Mouse (Mus musculus): ENCODE results near the gene Phf23.
"Not testable (repeated sequence)": the region's sequence is repeated elsewhere in the genome, so short reads cannot be mapped to it uniquely, and the experiment has no call there.

Phf23 gene

DNA sequence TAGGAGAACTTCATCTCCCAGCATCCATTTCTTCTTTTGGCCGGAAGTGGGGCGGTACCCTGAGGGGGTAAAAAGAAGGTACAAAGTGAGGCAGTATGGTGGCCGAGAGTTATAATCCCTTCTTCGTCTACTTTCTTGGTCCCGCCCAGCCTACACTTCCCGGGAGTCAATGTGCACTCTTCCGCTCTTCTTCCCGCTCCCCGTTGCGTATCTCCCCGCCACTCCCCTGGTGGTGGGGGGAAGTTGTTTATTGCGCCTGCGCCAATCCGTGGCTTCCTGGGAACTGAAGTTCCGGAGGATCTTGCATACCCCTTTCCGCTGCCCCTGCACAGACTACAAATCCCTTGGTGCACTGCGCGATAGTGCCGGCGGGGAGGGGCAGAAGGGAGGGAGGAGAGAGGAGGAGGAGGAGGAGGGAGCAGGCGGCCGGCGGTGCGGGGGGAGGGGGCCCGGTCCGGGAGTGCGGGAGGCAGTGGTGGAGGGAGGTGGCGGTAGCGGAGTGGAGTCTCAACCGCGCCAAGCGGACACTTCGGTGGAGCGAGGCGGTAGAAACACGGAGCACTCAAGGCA, at the start of gene Phf23:
TSS of gene Phf23 (plus strand) at position 387 of the 570 bp plus-strand sequence.
- DNase-seq = peak; percentile 97

DNA sequence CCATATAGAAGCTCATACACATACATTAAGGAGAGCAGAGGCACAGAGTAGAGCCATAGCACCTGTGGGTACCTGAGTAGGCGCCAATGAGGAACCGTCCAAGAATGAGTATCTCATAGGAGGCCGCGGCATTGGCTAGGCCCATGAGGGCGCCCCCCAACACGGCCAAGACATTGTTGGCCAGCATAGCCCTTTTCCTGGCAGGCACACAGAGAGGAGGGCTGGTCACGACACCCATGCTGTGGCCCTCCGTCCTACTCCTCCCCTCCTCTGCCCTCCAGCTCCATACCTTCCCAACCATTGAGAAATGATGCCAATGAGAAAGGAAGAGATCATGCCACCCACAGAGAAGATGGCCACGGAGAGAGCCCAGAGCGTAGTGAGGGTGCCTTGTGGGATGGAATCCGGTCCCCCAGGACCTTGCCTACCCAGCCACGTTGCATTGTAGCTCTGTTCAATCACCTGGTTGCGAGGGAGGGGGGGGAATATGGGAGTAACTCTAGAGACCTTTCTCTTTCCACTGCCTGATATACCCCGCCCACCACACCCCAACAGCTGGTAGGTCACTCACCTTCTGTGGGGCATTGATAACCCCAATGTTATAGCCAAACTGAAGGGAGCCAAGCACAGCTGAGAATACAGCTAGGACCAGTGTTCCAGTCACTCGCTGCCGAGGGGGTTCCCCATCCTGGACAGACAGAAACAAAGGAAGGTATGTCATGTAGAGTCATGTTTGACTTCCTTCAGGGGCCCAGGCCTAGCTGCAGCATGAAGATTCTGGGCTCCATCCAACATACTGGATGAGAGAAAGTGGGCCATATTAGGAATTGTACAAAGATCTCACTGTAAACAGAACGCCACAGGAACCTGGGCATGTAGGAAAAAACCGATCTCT, 49.3 kb upstream of the Phf23 start:
- peak in 1 of 2 experiments; percentile 31 for DNase-seq

DNA sequence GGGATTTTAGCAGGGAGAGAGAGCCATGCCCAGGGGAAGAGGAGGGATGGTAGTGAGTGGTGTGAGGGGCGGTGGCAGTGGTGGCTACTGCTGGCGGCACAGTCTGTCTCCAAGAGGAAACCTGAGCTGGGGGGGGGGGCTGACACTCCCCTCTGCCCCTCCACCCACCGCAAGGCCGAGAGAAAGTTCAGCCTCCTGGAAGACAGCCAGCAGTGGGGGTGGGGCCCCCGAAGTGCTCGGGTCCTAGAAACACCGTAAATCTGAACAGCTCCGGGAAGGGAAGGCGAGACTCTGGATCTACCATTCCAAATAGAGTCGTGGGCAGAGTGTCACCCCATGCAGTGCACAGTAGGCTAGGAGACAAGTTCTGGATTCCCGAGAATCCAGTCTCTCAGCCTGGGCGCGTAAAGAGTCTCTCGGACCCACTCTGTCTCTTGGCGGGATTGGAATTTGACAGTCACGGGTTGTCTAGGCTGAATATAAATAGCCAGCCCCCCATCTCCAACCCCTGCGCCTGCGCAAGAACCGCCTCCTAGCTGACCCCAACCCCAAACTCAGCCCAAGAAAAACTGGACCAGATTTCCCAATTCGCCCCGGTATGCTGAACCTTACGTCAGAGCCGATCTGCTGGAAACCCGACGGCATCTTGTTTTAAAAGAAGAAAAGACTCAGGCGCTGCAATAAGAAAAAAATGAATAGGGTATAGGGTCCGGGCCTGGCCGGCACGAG, 48.1 kb upstream of the Phf23 start:
- DNase-seq = peak in 1 of 2 experiments; percentile 57

DNA sequence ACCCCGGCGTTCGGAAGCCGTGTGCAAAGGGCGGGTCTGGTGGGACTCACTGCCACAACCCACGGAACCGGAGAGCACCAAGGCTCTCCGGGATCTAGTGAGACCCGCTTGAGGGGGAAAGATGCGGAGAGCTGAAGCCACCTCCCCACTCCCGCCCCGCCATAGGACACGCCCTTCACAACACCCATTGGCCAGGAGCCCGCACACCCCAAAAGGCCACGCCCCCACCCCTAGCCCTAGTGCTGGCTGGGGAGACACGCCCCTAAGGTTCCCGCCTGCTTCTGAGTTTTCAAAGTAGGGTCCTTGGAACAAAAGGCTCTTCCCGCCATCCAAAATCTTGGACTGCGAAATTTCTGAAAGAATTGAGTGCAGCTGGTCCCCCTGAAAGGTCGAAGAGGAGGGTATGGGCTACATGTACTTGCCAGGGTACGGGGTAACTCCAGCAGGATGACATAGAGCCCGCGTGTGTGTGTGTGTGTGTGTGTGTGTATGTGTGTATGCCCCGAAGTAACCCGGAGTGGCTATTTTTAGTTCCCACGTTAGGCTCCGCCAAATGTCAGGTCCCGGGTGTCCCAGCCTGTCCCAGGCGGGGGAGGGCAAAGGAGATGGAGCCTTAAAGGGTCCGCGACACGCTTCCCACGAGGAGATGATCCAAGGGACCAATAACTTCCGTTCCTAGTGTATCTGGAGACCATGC, 47.4 kb upstream of the Phf23 start, which contains the start of gene Slc2a4:
TSS of gene Slc2a4 (minus strand) at position 123 of the 697 bp plus-strand sequence.
- DNase-seq = peak; percentile 82 to 92

DNA sequence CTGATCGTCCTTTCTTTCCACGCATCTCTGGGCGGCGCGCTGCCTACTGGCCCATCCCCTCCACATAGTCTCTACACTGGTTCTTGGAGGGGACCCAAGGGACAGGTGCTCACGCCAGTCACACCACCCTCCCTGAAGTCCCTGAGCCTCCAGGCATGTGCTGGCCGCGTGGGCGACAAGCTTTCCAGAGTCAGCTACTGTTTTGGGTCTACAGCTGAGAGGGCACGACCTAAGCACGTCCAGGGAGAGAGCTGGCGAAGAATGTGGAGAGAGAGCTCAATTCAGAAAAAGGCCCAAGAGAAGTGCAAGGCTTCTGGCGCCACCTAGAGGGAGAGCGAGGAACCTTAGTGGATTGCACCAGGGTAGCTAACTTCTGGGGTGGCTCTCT, 46.8 kb upstream of the Phf23 start:
- peak; percentile 90 to 95 for DNase-seq

DNA sequence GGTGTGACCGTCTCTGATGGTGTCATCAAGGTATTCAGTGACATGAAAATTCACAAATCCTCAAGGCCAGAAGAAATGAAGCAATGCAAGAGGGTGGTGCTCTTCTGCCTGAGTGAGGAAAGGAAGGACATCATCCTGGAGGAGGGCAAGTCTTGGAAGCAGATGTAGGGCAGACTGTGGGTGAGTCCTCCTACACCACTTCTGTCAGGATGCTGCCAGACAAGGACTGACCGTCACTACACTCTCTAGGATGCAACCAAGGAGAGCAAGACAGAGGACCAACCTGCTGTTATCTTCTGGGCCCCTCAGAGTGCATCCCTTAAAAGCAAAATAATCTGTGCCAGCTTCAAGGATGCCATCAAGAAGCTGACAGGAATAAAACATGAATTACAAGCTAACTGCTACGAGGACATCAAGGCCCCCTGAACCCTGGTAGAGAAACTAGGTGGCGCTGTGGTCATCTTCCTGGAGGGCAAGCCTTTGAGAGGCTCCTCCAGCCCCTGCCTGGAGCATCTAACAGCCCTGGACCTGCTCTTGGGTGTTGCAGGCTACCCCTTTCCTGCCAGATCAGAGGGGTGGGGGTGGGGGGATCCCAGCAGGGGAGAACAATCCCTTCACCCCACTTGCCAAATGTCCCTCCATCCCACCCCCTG, 44.6 kb upstream of the Phf23 start:
- peak in 1 of 2 experiments; percentile 48 for DNase-seq

DNA sequence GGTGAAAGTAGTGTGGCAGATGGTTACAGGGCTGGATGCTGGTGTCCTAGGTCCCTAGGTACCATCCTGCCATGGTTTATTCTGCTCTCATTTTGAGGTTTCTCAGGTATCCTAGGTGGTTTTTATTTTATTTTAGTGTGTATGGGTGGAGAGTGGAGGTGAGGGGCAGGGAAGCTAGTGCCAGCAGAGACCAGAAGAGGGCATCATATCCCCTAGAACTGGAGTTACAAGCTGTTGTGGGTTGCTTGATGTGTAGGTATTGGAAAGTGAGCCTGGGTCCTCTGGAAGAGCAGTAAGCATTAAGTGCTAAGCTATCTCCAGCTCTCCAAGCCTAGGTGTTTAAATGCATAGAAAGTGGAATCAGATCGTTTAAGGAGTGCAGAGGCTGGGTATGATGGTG, 43.3 kb upstream of the Phf23 start:
- no peak for DNase-seq

DNA sequence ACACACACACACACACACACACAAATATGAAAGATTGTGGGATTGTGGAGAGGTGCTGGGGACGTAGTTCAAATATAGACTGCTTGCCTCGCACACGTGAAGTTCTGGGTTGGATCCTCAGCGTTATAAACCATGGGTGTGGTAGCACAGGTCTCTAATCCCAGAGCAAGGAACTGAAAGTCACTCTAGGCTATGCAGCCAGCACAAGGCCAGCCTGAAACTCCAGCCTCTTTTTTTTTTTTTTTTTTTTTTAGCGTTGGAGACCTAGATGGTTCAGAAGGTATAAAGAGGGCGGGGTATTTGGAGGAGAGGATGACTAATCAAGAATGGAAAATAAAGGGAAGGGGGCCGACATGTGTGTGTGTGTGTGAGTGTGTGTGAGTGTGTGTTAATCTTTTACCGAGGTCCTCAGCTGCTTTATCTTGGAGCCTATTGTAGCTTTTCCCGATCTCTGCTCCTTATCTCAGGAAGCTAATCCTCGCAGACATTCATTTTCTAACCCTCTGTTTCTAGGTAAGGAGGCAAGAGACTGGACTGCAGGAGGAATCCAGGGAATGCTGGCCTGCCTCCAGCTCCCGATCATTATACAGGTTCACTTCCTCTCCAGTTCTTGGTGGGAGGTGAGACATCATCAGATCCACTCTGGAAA, 42.2 kb upstream of the Phf23 start:
- DNase-seq = no peak

DNA sequence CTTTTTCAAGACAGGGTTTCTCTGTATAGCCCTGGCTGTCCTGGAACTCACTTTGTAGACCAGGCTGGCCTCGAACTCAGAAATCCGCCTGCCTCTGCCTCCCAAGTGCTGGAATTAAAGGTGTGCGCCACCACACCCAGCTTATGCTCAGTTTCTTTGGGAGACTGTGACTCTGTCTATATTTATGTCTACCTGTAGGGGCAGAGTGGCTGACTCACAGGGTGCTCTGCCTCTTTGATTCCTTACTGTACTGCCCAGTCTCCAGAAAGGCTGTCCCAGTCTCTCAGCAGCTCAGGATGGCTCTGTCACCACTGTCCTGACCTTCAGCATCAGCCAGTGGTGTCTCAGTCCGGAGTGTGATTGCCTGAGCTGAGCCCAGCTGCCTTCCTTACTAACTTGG, 40.0 kb upstream of the Phf23 start:
- DNase-seq = not testable (repeated sequence)

DNA sequence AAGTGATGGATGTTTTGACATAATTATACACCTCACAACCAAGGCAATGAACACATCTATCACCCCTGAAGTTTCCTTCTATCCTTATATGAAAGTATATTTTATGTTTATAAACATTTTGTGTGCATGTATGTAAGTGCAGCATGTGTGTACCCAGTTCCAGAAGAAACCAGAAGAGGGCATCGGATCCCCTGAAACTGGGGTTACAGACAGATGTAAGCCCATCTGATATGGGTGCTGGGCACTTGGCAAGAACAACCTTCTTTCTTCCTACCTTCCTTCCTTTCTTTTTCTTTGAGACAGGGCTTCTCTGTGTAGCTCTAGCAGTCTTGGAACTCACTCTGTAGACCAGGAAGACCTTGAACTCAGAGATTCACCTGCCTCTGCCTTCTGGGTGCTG, 39.4 kb upstream of the Phf23 start:
- DNase-seq = no peak

DNA sequence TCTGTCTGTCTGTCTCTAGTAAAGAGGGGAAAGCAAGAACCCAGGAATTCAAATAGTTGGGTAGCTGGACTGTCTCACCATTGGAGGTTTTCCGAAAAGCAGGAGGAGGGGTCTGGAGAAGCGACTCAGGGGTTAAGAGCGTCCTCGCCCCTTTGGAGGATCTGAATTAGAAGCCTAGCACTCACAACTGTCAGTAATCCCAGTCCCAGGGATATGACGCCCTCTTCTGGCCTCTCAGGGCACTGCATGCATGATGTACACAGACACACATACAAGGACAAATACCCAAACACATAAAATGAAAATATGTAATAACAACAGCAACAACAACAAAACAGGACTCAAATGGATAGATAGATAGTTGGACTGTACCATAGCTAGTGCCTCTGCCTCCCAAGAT, 35.0 kb upstream of the Phf23 start:
- peak in 1 of 2 experiments; percentile 63 for DNase-seq

DNA sequence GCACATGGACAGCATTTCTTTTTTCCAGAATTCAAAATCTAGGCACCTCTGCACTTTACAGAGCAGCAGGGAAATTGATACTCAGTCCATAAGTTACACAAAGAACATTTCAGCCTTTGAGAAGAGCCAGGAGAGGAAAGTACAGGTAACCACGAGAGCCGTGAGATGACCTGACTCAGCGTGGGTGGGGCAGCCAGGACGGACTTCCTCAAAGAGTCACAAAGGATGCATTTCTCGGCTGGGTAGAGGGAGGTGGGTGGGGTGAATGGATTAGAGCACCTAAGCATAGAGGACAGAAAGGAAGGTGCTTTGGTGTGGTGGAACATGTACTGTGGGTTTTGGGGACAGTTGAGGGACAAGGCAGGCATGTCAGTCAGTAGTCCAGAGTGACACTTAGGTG, 33.7 kb upstream of the Phf23 start:
- no peak for DNase-seq

DNA sequence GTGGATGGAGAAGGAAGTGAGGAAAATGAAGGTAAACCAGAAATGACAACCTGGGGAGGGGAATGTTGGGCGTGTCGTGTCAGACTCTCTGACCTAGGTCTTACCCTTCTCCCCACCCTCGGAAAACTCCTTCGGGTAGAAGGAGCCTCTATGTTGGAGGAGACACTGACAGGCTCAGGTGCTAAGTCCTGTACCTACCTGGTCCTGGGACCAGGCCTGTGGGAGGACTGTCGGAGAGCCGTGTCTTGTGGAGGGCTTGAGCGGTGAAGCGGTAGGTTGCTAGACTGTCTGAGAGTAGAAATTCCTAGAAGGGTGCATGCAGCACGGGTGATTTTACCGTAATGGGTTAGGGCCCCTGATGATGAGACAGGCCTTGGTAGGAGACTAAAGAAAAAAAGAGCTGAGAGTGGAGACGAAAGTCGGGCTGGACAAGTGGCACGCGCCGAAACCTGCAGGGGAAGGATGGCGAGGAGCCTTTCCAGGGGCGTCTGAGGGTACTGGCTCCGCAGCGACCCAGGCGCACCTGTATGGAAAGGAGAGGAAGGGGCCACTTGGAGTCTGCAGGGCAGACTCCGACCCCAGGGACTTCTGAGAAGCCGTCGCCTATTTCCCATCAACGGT, 30.8 kb upstream of the Phf23 start, which contains the start of gene Cldn7:
TSS of gene Cldn7 (plus strand) at position 130 of the 621 bp plus-strand sequence.
- no peak for DNase-seq

DNA sequence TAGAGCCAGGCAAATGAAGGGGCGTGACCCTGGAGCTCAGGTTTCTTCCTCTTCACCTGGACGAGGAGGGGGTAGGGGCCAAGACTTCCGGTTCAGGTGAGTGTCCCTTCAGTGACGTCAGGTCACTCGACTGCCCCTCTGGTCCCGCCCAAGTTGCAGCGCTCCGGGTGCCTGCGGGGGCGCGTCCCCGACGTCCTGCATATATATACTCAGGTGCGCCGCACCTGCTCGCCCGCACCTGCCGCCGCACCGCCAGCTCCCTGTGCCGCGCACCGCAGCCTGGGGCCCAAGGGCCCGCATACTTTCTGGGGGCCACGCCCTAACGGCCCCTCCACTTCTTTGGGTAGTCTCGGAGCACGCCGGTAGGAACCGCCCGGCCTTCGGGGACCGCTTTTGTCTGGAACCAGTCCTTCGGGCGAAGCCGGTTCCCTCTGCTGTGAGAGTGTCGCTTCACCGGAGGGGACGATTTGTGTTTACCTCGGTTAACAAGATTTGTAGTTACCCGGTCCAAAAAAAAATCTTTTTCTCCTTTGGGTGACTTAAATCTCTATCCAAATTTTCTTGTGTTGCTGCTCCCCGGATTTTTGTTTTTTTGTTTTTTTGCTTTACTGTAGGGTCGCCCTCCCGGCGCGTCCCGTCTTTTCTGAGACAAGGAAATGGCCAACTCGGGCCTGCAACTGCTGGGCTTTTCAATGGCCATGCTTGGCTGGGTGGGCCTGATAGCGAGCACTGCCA, 30.1 kb upstream of the Phf23 start:
- DNase-seq = no peak

DNA sequence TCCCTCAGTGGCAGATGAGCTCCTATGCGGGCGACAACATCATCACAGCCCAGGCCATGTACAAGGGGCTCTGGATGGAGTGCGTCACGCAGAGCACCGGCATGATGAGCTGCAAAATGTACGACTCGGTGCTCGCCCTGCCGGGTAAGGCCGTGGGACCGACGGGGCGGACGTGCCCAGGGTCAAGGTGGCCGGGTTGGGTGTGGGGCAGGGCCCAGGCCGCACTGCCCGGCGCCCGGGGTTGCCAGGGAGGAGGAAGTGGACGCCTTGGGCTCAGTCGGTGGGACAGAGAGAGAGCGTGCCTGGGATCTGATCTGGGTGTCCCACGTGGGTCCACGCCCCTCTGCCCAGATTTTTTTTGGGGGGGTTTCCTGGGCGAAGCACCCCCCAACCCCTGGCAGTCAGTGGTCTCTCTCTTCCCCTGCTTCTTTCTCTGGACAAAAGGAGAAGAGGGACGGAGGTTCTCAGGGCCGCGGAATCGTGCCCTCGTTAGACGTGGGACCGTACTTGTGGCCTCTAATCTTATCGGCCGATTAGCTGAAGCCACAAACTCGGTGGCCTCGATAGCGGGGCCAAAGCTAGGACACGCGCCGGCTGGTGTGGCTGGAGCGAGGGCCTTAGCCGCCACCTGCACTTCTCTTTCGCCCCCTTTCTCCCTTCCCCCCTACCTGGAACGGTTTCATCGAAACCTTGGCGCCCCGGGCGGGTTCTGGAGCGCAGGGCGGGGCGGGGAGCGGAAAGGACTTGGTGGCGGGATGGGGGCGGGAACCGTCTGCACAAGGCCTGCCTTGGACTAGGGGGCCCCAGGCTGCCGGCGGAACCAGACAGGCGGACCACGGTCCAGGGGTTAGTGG, 29.3 kb upstream of the Phf23 start:
- DNase-seq = peak in 1 of 2 experiments; percentile 38

DNA sequence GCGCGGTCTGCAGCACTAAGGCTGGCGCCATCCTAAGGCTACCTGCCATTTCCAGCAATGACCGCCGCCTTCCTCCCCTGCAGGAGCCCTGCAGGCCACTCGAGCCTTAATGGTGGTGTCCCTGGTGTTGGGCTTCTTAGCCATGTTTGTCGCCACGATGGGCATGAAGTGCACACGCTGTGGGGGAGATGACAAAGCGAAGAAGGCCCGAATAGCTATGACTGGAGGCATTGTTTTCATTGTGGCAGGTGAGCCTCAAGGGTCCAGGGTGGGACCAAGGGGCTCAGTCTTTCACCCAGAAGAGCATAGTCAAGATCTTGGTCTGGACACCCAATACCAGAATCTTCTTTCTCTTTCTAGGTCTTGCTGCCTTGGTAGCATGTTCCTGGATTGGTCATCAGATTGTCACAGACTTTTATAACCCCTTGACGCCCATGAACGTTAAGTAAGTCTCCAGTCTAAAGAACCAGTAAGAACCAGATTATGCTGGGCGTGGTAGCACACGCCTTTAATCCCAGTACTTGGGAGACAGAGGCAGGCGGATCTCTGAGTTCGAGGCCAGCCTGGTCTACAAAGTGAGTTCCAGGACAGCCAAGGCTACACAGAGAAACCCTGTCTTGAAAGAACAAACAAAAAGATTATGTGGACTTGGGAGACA, 28.6 kb upstream of the Phf23 start:
- no peak for DNase-seq

DNA sequence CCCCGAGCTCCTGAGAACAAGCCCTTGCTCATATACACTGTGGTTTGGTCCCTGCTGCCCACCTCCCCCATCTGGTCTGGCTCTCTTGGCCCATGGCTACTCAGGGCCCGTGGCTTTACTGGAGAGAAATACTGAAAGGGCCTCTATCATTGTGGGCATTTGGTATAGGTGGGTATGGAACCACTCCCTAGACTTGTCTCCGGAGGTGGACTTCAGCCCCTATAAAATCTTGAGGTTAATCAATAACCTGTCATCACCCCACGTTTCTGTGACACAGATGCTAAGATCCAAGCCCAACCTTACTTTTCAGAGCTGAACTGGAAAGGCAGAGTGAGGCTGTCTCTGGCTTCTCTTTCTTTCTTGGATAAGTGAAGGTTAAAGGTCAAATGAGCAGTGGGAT, 26.8 kb upstream of the Phf23 start:
- no peak for DNase-seq

DNA sequence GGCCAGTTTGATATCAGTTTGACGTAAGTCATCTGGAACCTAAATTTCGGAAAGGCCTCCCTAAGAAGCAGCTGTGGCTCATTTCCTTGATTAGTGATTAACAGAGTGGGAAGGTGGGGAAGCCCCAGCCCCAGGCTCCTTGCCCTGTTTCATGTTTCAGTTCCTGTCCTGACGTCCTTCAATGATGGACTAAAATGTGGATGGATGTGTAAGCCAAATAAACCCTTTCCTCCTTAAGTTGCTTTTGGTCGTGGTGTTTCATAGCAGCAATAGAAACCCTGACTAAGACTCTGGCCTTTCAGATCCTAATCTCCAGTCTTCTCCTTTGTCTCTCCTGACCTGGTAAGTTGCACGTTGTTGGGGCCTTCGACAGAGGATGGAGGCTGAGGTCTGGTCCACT, 25.4 kb upstream of the Phf23 start:
- DNase-seq = no peak

DNA sequence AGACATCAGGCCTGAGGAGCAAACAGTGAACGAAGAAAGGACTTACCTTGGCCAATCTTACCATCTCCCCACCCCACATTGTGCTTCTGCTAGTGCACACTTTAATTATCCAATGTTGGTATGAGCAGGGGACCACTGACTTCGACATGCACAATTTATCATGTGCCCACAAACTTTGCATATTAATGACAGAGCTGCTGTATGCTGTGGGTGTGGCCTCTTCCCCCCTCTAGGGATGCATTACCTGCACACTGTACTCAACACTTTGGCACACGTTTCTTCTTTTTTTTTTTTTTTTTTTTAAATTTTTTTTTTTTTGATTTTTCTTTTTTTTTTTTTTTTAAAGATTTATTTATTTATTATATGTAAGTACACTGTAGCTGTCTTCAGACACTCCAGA, 24.8 kb upstream of the Phf23 start:
- no peak for DNase-seq

Measured in cerebellum, postnatal 14 days (tissue).